Mouse (Mus musculus) heart, embryonic 12.5 days (tissue): Measurements from ENCODE around the gene Hspg2. TPM values are rescaled to one million over a fixed set of nuclear protein-coding genes. Genes with fewer than 3 reads are reported as not detected.

Source experiments
- ATAC-seq: fragments of 200-750 bp; cut with Nextera tagmentation; 2 replicates; pipeline ENCODE4 v1.8.0; 2017; ENCODE audit warnings: moderate TSS enrichment, moderate library complexity; ENCODE audit not compliant: insufficient number of reproducible peaks, low FRiP score
- H3K27ac ChIP-seq: fragments of 300-500 bp; sonication (generic); 2 replicates; pipeline ENCODE4 v1.5.1; 2016; ENCODE audit warnings: mild to moderate bottlenecking, moderate library complexity; ENCODE audit not compliant: poor library complexity, severe bottlenecking
- H3K27me3 ChIP-seq: fragments of 300-500 bp; sonication (generic); replicated peaks from 2 replicates; pipeline ENCODE4 v1.6.1; 2016; ENCODE audit warnings: mild to moderate bottlenecking, moderate library complexity
- H3K36me3 ChIP-seq: fragments of 300-500 bp; sonication (generic); 2 replicates; pipeline ENCODE4 v1.6.1; 2016; ENCODE audit warnings: mild to moderate bottlenecking, moderate library complexity
- H3K4me1 ChIP-seq: fragments of 300-500 bp; sonication (generic); replicated peaks from 2 replicates; pipeline ENCODE4 v1.6.1; 2016; ENCODE audit warnings: mild to moderate bottlenecking
- H3K4me2 ChIP-seq: fragments of 300-500 bp; sonication (generic); 2 replicates; pipeline ENCODE4 v1.6.1; 2016; ENCODE audit warnings: mild to moderate bottlenecking, moderate library complexity
- H3K4me3 ChIP-seq: fragments of 300-500 bp; sonication (generic); 2 replicates; pipeline ENCODE4 v1.5.1; 2016; ENCODE audit warnings: mild to moderate bottlenecking
- H3K9ac ChIP-seq: fragments of 300-500 bp; sonication (generic); 2 replicates; pipeline ENCODE4 v1.6.1; 2016; ENCODE audit warnings: mild to moderate bottlenecking, moderate library complexity
- H3K9me3 ChIP-seq: fragments of 300-500 bp; sonication (generic); replicated peaks from 2 replicates; pipeline ENCODE4 v1.6.1; 2016; ENCODE audit warnings: mild to moderate bottlenecking, moderate library complexity
- WGBS: fragments of 180-500 bp; shearing (Covaris S2); methylation state at CpG from one replicate; pipeline ENCODE4 v1.1.7; 2016; 5-methylcytosine and 5-hydroxymethylcytosine counted together
- polyA plus RNA-seq: library from polyadenylated mRNA; unstranded; fragments of >200 nt; fragmentation: Nextera tagmentation; extraction: Ambion mirVana; gene quantifications from 2 replicates; pipeline ENCODE4 v1.2.1, GENCODE M21; 2016

Gene Hspg2
- polyA plus RNA-seq, 1 experiment from 2014 or later = 51.8 TPM

- no peaks in the 10 kb centered on the region for H3K9me3 ChIP-seq
- no peaks in the 10 kb centered on the region for H3K36me3 ChIP-seq
- 0 out of 2 replicates have a peak, but pooled peaks cover 3% of the 10 kb centered on the region for H3K27me3 ChIP-seq
- 0 out of 2 replicates have a peak overlapping the region, but pooled peaks have one; percentile 8 for H3K9ac ChIP-seq
- H3K4me3 ChIP-seq = no peak overlapping the region
- WGBS = 27% methylated on average over 2 of the region's 2 CpGs
- ATAC-seq = no peak
- 0 out of 2 replicates have a peak overlapping the region, but pooled peaks have one; percentile 8 for H3K4me2 ChIP-seq
- H3K4me1 ChIP-seq = peaks cover 34% of the 10 kb centered on the region
- peak overlapping the region; percentile 18; the same call in 1 of the 2 replicates for H3K27ac ChIP-seq
Observed at GRCm38 (mm10) chr4:137448641-137449040, 19.9 kb upstream of the Hspg2 start.

- H3K4me2 ChIP-seq = no peak overlapping the region
- no peak overlapping the region for H3K4me3 ChIP-seq
- 38% methylated on average over 2 of the region's 2 CpGs for whole genome bisulfite sequencing
- no peak for ATAC-seq
- 0 out of 2 replicates have a peak, but pooled peaks cover 3% of the 10 kb centered on the region for H3K27me3 ChIP-seq
- peaks cover 38% of the 10 kb centered on the region for H3K4me1 ChIP-seq
- no peaks in the 10 kb centered on the region for H3K36me3 ChIP-seq
- no peak overlapping the region for H3K9ac ChIP-seq
- no peaks in the 10 kb centered on the region for H3K9me3 ChIP-seq
- H3K27ac ChIP-seq = peak overlapping the region; percentile 18; the same call in 1 of the 2 replicates
Observed at GRCm38 (mm10) chr4:137449132-137449531, 19.4 kb upstream of the Hspg2 start.

DNA sequence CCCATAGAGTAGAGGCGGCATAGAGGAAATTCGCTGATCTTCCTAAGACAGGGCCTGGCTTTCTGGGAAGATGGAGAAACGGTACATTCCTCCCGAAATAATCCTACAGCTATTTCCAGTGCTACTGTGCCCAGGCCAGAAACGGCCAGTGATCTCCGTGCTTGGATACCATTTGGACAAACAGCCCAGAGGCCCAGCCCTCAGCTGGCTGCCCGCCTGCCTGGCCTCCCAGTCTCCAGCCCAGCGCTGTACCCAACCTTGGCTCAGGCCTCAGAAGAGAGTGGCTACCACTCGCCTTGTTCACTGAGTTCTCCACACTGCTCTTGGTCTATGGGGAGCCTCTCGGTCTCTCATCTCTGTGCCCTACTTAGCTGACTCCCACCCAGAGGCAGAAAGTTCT lies 18.9 kb upstream of the Hspg2 start:
- H3K9ac ChIP-seq = no peak overlapping the region
- no peak for ATAC-seq
- H3K4me3 ChIP-seq = no peak overlapping the region
- H3K36me3 ChIP-seq = no peaks in the 10 kb centered on the region
- peak overlapping the region; percentile 29; the same call in 1 of the 2 replicates for H3K27ac ChIP-seq
- 0 out of 2 replicates have a peak, but pooled peaks cover 3% of the 10 kb centered on the region for H3K27me3 ChIP-seq
- peaks cover 40% of the 10 kb centered on the region for H3K4me1 ChIP-seq
- no peak overlapping the region for H3K4me2 ChIP-seq
- 67% methylated on average over 10 of the region's 10 CpGs for WGBS
- no peaks in the 10 kb centered on the region for H3K9me3 ChIP-seq

DNA sequence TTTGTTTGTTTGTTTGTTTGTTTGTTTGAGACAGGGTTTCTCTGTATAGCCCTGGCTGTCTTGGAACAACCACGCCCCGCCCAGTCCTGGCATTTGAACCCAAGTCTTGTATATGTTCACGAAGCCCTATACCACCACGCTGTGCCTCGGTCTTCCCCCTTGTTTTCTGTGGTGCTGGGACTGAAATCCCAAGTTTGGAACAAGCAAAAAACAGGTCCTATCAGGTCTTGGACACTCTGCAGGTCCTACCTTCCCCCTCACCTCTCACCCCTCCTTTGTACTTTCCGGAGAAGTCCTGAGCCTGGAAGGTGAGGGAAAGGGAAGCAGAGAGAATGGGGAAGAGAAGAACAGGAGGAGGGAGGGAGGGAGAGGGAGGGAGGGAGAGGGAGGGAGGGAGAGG lies 16.4 kb upstream of the Hspg2 start:
- Histone ChIP-seq H3K36me3 (no peaks in the 10 kb centered on the region), H3K9ac (no peak overlapping the region), H3K4me3 (no peak overlapping the region), H3K4me1 (peaks cover 42% of the 10 kb centered on the region), H3K9me3 (no peaks in the 10 kb centered on the region), H3K27me3 (no peaks in the 10 kb centered on the region), H3K27ac (no peak overlapping the region), H3K4me2 (no peak overlapping the region)
- WGBS = 94% methylated on average over 5 of the region's 6 CpGs
- ATAC-seq = no peak

DNA sequence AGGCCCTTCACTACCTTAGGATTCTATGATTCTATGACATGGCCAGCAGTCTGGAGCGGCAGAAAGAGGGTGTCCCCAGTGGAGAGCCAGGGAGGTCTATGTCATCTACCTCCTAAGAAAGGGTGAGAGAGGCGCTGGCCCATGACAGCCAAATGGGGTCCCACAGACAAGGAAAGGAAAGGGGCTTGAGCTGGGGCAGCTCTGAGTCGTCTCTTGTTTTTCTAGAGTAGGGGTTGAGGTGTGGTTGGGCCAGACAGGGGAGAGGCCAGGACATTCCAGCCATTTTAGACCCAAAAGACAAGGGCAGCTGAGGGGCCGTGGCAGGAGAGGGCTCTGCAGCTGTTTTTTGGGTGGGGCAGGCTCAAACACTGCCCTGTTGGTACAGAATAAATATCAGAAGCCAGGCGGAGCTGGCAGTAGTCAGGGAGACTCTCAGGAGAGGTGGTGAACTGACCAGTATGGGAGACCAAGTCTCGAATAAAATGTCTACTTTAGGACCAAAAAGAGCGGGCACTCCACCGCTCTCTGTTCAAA lies 15.3 kb upstream of the Hspg2 start, which contains the start of gene 1700013G24Rik:
Gene 1700013G24Rik (plus strand): TSS at position 51 of the 534 bp plus-strand sequence.
- Histone ChIP-seq H3K4me1 (peaks cover 35% of the 10 kb centered on the region), H3K36me3 (no peaks in the 10 kb centered on the region), H3K27me3 (no peaks in the 10 kb centered on the region), H3K4me2 (no peak within 1 kb of the TSS), H3K9me3 (no peaks in the 10 kb centered on the region), H3K9ac (no peak within 1 kb of the TSS), H3K4me3 (no peak within 1 kb of the TSS), H3K27ac (no peak within 1 kb of the TSS)
- no peak for ATAC-seq
- 81% methylated on average over 8 of the region's 8 CpGs for WGBS

DNA sequence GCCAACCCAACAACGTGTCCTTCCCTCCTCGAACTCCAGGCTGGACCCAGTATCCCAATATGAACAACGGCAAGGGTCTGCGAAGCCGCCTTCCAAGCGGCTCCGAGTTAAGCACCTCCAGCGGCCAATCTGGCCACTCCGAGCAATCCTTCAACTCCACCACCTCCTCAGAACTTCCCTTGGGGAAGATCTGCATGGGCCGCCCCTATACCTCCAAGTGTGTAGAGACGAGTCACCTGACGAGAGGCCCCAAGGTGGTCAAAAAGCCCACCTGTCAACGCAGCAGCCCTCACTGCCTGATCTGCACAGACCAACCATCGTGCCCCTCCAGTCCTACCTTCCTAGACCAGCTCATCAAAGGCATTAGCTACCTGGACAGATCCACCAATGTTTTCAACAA lies 14.0 kb upstream of the Hspg2 start:
- ATAC-seq = no peak
- Histone ChIP-seq H3K27ac (no peak overlapping the region), H3K36me3 (no peaks in the 10 kb centered on the region), H3K9me3 (no peaks in the 10 kb centered on the region), H3K9ac (no peak overlapping the region), H3K27me3 (no peaks in the 10 kb centered on the region), H3K4me1 (peaks cover 31% of the 10 kb centered on the region), H3K4me3 (no peak overlapping the region), H3K4me2 (no peak overlapping the region)
- WGBS = 74% methylated on average over 14 of the region's 14 CpGs

- Histone ChIP-seq H3K27ac (no peak overlapping the region), H3K4me1 (peaks cover 37% of the 10 kb centered on the region), H3K9ac (no peak overlapping the region), H3K9me3 (no peaks in the 10 kb centered on the region), H3K4me2 (no peak overlapping the region), H3K4me3 (no peak overlapping the region), H3K36me3 (no peaks in the 10 kb centered on the region), H3K27me3 (no peaks in the 10 kb centered on the region)
- WGBS = 83% methylated on average over 12 of the region's 12 CpGs
- no peak for ATAC-seq
Observed at GRCm38 (mm10) chr4:137456581-137456980, 12.0 kb upstream of the Hspg2 start.

GRCm38 (mm10) chr4:137457292-137457691 lies 11.3 kb upstream of the Hspg2 start:
- H3K27me3 ChIP-seq = no peaks in the 10 kb centered on the region
- H3K4me1 ChIP-seq = peaks cover 45% of the 10 kb centered on the region
- H3K4me2 ChIP-seq = no peak overlapping the region
- WGBS = 22% methylated on average over 4 of the region's 4 CpGs
- H3K4me3 ChIP-seq = no peak overlapping the region
- no peak overlapping the region for H3K27ac ChIP-seq
- H3K36me3 ChIP-seq = no peaks in the 10 kb centered on the region
- no peak overlapping the region for H3K9ac ChIP-seq
- no peak; the same call in 1 of the 2 replicates for ATAC-seq
- no peaks in the 10 kb centered on the region for H3K9me3 ChIP-seq

DNA sequence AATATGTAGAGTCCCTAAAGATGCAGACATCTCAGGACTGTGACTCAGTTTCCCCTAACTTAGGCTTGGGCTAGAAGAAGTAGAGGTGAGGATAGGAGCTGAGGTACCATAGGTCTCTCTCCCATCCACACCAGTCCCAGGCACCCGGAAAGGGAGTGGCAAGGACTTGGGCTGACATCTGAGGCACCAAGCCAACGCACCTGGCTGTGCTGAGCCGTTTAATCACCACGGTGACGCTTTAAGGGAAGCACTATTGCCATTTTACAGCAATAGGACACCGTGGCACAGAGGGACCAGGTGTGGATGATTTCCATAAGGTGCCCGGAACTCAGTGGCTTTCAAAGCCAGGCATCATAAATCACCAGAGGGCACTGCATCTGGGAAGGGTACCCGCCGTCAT lies 10.3 kb upstream of the Hspg2 start:
- H3K27ac ChIP-seq = no peak overlapping the region
- H3K4me2 ChIP-seq = no peak overlapping the region
- H3K27me3 ChIP-seq = no peaks in the 10 kb centered on the region
- no peaks in the 10 kb centered on the region for H3K36me3 ChIP-seq
- no peak overlapping the region for H3K4me3 ChIP-seq
- no peaks in the 10 kb centered on the region for H3K9me3 ChIP-seq
- 84% methylated on average over 9 of the region's 9 CpGs for WGBS
- ATAC-seq = no peak
- H3K4me1 ChIP-seq = peaks cover 44% of the 10 kb centered on the region
- H3K9ac ChIP-seq = no peak overlapping the region

- 51% methylated on average over 5 of the region's 5 CpGs for WGBS
Observed at GRCm38 (mm10) chr4:137458861-137459260, 9.7 kb upstream of the Hspg2 start.

DNA sequence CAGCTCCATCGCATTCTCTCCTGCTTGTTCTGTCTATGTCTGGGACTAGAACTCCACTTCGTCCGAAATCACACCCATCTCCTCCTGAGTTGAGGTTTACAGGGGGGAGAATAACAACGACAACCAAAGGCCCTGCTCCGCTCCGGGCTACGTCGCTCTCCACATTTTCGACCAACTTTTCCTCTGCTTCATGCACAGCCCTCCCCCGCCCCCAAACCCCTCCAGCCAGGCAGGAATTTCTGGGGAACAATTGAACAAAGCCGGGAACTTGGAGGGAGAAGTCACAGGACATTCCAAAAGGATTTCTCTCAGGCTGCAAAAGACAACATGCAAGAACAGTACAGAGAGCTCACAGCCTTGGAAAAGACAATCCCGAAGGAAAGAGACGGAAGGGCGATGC lies 7.9 kb upstream of the Hspg2 start:
- no peak for ATAC-seq

More at GRCm38 (mm10) chr4:137458861-137459260, 9.7 kb upstream of the Hspg2 start:
- Histone ChIP-seq H3K4me1 (peaks cover 38% of the 10 kb centered on the region), H3K4me2 (no peak overlapping the region), H3K4me3 (no peak overlapping the region), H3K9ac (no peak overlapping the region), H3K9me3 (no peaks in the 10 kb centered on the region), H3K36me3 (no peaks in the 10 kb centered on the region), H3K27ac (no peak overlapping the region), H3K27me3 (no peaks in the 10 kb centered on the region)
- ATAC-seq = no peak

DNA sequence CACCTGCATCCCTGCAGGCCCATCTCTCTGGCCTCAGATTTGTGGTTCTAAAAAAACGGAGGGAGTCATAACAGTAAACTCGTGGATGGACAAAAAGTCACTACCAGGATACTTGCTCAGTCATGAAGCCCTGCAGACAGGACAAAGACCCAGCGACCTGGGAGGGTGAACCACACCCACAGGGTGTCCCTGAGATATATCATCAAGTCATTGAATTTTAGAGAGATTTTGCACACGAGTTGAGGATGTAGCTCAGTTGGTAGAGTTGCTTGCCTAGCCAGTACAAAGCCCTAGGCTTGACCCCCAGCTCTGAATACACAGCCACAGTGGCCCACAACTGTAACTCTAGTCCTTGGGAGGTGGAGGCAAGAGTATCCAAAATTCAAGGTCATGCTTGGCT lies 7.4 kb upstream of the Hspg2 start:
- no peaks in the 10 kb centered on the region for H3K36me3 ChIP-seq
- H3K9ac ChIP-seq = no peak overlapping the region
- H3K4me1 ChIP-seq = peaks cover 50% of the 10 kb centered on the region
- H3K27ac ChIP-seq = peak overlapping the region; percentile 55; the same call in 1 of the 2 replicates
- no peaks in the 10 kb centered on the region for H3K9me3 ChIP-seq
- H3K27me3 ChIP-seq = no peaks in the 10 kb centered on the region
- no peak overlapping the region for H3K4me2 ChIP-seq
- H3K4me3 ChIP-seq = no peak overlapping the region
- ATAC-seq = no peak
- 65% methylated on average over 4 of the region's 4 CpGs for WGBS

More for the DNA sequence above, 7.9 kb upstream of the Hspg2 start:
- no peak overlapping the region for H3K9ac ChIP-seq
- H3K27ac ChIP-seq = peak overlapping the region; percentile 55
- H3K4me1 ChIP-seq = peaks cover 50% of the 10 kb centered on the region
- H3K4me3 ChIP-seq = no peak overlapping the region
- whole genome bisulfite sequencing = 69% methylated on average over 14 of the region's 14 CpGs
- H3K4me2 ChIP-seq = no peak overlapping the region
- H3K9me3 ChIP-seq = no peaks in the 10 kb centered on the region
- H3K27me3 ChIP-seq = no peaks in the 10 kb centered on the region
- no peaks in the 10 kb centered on the region for H3K36me3 ChIP-seq
